Mouse (Mus musculus): ENCODE data around the gene Nhlrc4.

GRCm38 (mm10) chr17:25919144-25919785, 25.5 kb downstream of the Nhlrc4 start, which contains the start of gene Rab40c:
- TF ChIP-seq POLR2A (IDR thresholded peaks at IDR 0.05; ENCODE audit: insufficient read depth, low read depth, low read length) = no peak
- no peak for TF ChIP-seq CTCF (IDR thresholded peaks at IDR 0.05; ENCODE audit: insufficient read depth, low read depth, low read length)

All from olfactory bulb, adult 2 months (tissue).